Mouse (Mus musculus): ENCODE measurements at regions not wholly inside any gene's neighbourhood (a gene's known extent, or its start where the extent isn't known, plus 50 kb on each side); places are given as distances from the start of the nearest gene placed in this dataset.
"Not testable (repeated sequence)": the region's sequence is repeated elsewhere in the genome, so short reads cannot be mapped to it uniquely, and the experiment has no call there.

DNA sequence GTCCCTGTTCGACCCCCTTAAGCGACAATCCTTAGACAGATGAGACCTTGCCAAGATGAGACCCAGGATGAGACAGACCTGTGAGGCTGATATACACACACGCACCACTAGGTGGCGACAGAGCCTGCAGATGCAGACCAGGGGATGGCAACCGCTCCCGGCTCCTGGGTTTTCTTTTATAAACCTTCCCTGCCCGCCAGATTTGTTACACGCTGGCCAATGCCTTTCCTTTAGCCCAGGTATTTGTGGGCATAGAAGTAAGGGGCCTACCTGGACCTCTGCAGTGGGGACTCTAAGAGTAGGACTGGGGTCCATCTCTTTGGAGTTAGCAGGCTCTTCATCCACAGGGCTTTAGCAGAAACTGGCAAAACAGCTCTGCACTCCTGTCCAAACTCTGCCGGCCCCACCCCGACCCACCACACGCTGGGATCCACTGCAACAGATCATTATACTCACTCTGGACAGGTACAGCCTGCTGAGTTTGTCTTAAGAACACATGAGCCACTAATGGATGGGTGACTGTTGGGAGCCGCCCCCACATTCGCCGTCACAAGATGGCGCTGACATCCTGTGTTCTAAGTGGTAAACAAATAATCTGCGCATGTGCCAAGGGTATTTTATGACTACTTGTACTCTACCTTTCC lies 390.6 kb downstream of the Sox9 start:
- DNase-seq (ENCODE audit: low spot score in 2 of 2): peak; percentile 58 to 64

GRCm38 (mm10) chr11:113173317-113173716 lies 391.3 kb downstream of the Sox9 start:
- DNase-seq (ENCODE audit: low spot score in 2 of 2): not testable (repeated sequence)

- no peak for DNase-seq (ENCODE audit: low spot score in 2 of 2)
Measured at GRCm38 (mm10) chr11:113174011-113174507, 392.0 kb downstream of the Sox9 start.

- DNase-seq (ENCODE audit: low spot score in 2 of 2): peak; percentile 22 to 47
Measured at GRCm38 (mm10) chr11:113175323-113175722, 393.3 kb downstream of the Sox9 start.

DNA sequence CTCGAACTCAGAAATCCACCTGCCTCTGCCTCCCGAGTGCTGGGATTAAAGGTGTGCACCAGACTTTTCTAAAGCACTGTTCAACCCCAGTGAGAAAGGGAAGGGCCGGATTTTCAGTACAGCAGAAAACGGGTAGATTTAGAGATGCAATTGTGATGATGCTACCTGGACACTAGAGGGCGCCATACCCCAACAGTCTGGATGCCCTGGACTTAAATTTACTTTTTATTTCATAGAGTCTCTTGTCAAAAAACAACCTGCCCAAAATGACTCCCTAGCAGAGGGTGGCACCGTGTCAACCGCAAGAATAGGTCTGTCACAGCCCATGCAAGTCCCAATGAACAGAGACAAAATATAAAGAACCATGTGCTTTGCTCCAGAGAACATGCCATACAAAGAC lies 394.2 kb downstream of the Sox9 start:
- DNase-seq (ENCODE audit: low spot score in 2 of 2): peak; percentile 22 to 33

DNA sequence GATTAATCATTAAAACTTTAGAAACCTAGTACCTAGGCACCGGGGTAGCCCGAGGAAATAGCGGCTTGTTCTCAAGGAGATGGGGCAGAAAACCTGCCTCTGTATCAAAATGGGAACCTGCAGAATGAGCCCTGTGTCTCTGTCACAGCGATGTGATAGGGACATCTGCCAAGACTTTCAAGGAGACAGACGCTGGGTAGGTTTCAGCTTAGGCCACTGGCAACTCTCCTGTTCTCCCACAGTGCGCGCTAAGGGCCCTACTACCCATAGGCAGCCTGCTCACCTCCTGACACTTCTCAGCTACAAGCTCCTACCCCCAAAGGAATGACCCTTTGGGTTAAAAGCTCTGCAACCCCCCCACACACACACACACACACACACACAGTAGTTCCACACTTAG lies 396.4 kb downstream of the Sox9 start:
- no peak for DNase-seq (ENCODE audit: low spot score in 2 of 2)

GRCm38 (mm10) chr11:113180008-113180407 lies 398.0 kb downstream of the Sox9 start:
- no peak for DNase-seq (ENCODE audit: low spot score in 2 of 2)

DNA sequence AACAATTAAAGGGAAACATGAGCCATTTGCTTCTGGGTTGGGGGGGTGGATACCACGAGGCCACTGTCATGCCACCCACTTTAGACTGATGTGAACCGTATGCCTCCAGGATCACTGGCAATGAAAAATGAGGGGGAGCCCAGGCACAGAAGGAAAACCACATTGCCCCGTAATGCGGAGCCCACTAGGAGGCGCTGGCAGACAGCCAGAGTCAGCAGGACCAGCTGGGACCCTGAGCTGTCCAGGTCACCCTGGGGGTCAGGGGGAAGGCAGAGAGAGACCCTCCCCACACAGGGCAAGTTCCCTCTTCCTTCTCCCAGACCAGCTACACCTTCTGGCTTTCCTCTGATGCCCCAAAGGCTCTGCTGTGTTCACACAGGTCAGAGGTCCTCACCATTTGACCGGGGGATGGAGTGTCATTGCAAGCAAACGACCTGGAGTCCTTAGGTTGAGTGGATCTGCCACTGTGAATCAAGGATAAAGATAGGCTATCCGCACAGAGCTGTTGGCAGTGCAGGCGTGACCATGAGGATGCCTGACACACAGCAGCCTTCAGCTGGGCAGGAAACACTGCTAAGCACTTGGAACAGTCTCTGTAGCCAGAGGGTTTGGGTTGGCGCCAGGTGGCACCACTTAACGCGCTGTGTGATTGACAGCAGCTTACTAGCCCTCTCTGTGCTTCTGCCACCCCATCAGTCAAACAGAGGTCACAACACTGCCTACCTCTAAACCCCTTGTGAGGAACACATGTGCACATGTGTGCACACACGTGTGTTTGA lies 400.2 kb downstream of the Sox9 start:
- DNase-seq (ENCODE audit: low spot score in 2 of 2): no peak

DNA sequence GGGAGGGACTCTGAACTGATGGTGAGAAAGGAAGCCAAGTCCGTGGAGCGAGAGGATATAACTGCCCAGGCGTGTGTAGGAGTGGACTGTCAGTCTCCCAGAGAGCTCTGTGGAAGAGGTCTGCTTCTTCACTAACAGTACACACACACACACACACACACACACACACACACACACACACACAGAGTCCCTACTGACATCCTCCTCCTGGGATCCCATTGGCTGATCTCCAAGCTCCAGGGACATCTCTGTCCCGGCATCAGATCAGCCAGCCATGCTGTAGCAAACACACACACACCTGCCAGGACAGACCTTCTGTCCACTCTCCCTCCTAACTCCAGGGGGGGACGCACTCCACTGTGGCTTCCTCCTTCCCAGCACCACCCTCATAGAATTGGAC lies 401.5 kb downstream of the Sox9 start:
- DNase-seq (ENCODE audit: low spot score in 2 of 2): no peak

DNA sequence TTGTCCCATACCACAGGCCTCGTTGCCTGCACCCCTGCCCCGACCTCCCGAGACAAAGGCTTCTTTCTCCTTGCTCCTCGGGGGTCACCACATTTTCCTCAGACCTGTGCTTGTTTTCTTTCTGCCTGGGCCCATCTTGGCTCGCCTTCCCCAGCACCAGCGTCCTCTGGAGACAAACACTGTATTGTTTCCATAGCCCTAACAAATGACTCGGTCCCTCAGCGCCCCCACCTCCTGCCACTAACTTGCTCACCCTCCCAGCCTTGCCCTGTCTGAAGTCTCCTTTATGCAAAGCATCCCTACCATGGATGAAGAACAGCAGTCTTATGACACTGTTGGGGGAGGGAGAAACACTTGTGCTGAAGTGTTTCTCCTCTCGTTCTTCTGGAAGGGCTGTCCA lies 402.1 kb downstream of the Sox9 start:
- no peak for DNase-seq (ENCODE audit: low spot score in 2 of 2)

DNA sequence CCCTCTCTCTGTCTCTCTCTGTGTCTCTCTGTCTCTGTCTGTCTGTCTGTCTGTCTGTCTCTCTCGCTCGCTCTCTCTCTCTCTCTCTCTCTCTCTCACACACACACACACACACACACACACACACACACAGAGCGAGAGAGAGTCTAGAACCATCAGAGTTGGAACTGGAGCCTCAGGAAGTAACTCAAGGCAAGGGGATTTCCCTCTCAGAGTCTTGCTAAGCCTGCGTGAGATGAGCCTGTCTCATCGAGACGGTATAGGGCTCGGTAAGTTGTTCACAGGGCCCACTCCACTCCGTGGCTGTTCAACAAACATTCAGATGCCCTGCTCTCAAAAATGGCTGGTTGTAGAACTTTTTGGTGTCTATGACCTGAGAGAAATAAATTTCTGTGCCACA lies 405.4 kb downstream of the Sox9 start:
- DNase-seq (ENCODE audit: low spot score in 2 of 2): no peak

- DNase-seq (ENCODE audit: low spot score in 2 of 2): no peak
Measured at GRCm38 (mm10) chr11:113188263-113188920, 406.4 kb downstream of the Sox9 start.

GRCm38 (mm10) chr11:113190006-113190405 lies 408.0 kb downstream of the Sox9 start:
- no peak for DNase-seq (ENCODE audit: low spot score in 2 of 2)

DNA sequence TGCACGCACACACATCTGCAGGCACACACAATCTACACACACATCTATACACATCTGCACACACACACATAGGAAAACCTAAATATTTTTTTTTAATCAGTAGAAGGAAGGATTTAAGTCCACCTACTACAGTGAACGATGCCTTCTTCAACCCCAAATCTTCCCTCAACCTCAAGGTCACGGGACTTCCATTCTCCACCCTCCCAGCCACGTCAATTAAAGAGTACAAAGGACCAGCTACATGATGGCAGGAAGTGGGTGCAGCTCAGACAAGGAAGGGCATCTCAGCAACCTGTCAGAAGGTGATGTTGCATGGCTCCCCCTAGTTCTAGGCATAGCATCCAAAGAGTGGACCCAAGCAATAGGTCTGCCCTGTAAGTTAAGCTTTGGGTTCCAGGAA lies 408.5 kb downstream of the Sox9 start:
- no peak for DNase-seq (ENCODE audit: low spot score in 2 of 2)

GRCm38 (mm10) chr11:113191006-113191405 lies 409.0 kb downstream of the Sox9 start:
- DNase-seq (ENCODE audit: low spot score in 2 of 2): no peak

DNA sequence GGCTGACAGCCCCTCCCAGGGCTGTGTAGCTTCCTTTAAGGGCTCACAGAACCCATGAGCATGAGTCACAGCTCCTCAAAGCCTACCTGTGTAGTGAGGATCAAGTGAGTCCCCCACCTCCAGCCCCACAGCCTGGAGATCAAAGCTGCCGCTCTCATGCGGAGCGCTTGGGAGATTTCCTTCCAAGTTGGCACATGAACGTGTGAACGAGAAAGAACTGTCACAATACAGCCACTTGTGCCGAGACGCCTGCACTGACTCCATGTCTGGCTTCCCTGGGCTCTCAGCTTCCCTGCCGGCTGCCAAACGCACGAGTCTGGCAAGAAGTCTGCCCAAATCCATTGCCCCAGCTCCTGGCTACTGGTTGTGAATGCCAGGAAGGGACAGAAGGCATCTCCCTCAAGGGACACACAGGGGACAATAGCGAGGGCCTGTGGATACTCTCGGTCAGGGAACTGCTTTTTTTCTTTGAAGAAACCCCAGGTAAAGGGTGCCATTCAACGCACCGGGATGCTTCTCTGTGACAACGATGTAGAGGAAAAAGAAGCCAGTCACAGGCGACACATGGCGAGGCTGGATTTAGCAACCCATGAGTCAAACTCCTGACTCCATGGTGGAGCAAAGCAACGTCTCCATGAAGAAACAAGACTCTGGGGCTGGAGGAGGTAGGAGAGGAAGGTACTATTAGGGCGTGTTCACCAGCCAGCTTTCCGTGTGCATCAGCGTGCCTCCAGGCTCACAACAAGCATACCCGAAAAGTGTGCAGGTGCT lies 410.2 kb downstream of the Sox9 start:
- DNase-seq (ENCODE audit: low spot score in 2 of 2): no peak

DNA sequence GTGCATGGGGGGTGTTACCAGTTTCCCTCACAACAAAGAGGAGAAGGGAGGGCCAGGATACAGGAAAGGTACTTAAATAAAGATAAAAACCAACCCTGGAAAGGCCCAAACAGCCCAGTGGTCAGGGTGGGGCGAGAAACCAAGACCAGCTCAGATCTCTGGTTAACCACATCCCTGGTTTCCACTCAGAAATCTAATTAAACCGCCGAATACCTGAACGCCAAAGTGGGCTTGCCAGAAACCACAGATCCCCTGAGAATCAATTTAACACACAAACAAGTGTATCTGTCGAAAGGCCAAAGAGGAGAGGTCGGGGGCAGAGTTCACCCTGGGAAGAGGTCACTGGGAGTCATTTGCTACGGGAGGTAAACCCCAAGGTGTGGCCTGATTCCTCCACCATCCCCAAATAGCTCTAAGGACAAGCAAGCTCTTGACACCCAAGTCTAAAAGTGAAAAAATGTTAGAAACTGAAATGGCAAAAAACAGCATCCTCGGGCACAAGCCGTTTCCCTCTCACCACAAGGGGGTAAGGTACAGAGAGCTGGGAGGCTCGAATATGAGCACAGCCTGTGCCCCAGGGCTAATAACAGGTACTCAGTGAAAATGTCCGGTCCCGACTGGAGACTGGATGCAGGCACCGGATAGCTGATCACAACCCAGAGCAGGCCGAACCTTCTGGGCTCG lies 412.3 kb downstream of the Sox9 start:
- no peak for DNase-seq (ENCODE audit: low spot score in 2 of 2)

All from adrenal gland, adult 18-20 months (tissue).